Mouse (Mus musculus): ENCODE data around the gene Gprc6a. TPM values are rescaled to one million over a fixed set of nuclear protein-coding genes. Genes with fewer than 3 reads are reported as not detected.

The Gprc6a gene
- polyA plus RNA-seq (2017; shearing (Covaris generic)): not detected

DNA sequence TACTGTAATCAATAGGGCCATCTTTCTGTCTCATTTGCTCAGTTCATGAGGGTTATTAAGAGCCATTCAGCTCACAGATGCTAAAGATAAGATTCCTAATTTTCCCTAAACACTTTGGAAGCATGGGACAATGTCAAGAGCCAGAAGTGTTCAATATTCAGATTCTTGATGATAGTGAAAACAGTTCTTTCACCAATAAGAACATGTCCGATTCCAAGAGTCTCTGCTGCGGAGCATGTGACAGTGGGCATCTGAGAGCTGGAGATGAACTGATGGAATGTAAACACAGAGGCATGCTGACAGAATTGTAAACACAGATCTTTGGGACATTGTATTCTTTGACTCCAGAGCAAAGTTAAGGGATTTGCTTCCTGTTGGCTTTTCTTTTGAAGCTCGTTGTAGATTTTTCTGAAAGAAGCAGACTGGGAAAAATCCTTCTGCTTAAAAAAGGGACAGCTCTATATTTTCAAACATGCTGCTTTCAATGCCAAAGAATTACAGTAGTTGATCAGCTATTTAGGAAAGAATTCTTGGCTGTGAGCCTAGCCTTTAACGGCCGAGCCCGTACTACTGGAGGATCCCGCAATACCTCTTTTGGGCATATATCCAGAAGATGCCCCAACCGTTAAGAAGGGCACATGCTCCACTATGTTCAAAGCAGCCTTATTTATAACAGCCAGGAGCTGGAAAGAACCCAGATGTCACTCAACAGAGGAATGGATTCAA lies at the start of gene Gprc6a:
Gprc6a (minus strand) TSS at position 51 of the 726 bp plus-strand sequence.

DNA sequence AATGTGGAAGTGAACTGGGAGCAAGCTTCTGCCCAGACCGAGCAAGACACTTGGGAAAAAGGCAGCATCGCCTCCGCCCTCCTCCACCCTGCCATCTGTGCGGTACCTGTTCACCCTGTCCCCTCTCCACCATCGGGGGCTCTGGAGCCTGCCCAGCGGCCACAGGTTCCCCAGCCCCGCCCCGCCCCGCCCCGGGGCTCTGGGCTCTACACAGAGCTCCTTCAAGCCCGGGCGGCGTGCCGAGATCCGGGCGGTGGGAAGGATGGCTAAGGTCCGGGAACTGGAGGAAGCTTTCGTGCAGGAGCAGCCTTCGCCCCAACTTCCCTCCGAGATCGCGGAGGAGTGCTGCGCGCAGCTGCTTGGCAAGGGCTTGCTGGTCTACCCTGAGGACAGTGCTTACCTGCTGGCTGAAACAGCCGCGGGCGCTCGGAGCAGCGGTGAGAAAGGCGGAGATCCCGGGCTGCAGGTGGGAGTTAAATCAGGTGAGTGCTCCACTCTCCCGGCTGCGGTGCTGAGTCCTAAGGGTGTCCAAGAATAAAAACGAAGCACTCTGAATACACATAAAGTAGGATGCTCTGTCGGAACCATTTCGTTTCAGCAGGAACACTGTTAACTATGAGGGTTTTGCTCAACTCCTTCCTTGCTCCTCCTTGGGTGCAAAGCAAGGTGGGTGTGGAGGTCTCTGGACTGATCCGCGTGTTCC lies 46.4 kb upstream of the Gprc6a start, which contains the start of gene Rfx6:
Rfx6 (plus strand) TSS at position 209 of the 703 bp plus-strand sequence.

DNA sequence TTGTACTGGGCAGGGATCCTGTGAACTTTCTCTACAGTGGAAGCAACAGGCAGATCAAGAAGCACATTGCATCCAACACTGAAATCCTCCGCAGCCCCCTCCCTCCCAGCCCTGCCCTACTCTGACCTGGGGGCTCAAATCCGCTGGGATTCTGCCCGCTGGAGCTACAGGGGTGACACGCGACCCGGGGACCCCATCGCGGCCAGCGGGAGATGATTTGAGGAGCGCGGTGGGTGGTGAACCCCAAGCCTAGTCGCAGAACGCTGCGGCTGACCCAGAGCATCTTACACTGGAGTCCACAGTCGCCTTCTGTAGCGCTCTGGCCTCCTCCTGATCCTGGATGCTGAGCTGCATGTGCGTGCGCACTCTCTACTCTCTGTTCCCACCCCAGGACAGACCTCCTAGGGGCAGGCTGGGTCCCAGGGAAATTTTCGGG lies 41.1 kb downstream of the Gprc6a start, which contains the start of gene Fam162b:
Fam162b (minus strand) TSS at position 379 of the 436 bp plus-strand sequence.

Other genes starting within 250 kb of the Gprc6a start
- gene Gm49339, start 150.8 kb downstream of the Gprc6a start, polyA plus RNA-seq (2017; shearing (Covaris generic)): 5.5 TPM
- 15.1 TPM for gene Lilr4b, start 150.8 kb downstream of the Gprc6a start, polyA plus RNA-seq (2017; shearing (Covaris generic))
- gene Lilrb4a, start 140.5 kb downstream of the Gprc6a start, polyA plus RNA-seq (2017; shearing (Covaris generic)): 41.2 TPM
- gene Fam162b, start 40.9 kb downstream of the Gprc6a start, polyA plus RNA-seq (2017; shearing (Covaris generic)): not detected
- not detected for gene Rfx6, start 46.3 kb upstream of the Gprc6a start, polyA plus RNA-seq (2017; shearing (Covaris generic))